Mouse (Mus musculus): ENCODE data around the gene Lrp2.
A peak's percentile ranks its signal among the peaks of the same experiment; 100 is the strongest.

The Lrp2 gene

GRCm38 (mm10) chr2:69500357-69500756, 85.5 kb downstream of the Lrp2 start:
- no peak for DNase-seq

- DNase-seq, result no peak
These were observed 92.7 kb downstream of the Lrp2 start for GRCm38 (mm10) chr2:69493130-69493529.

- DNase-seq, result no peak
These were observed 104.9 kb downstream of the Lrp2 start for GRCm38 (mm10) chr2:69480965-69481364.

GRCm38 (mm10) chr2:69479859-69480258, 106.0 kb downstream of the Lrp2 start:
- DNase-seq, result no peak

- DNase-seq, result no peak
These were observed 109.0 kb downstream of the Lrp2 start for GRCm38 (mm10) chr2:69476901-69477300.

GRCm38 (mm10) chr2:69475177-69475576, 110.7 kb downstream of the Lrp2 start:
- DNase-seq, result no peak

GRCm38 (mm10) chr2:69471837-69472236, 114.0 kb downstream of the Lrp2 start:
- no peak for DNase-seq

GRCm38 (mm10) chr2:69463609-69464008, 122.3 kb downstream of the Lrp2 start:
- DNase-seq, result no peak

GRCm38 (mm10) chr2:69459481-69459880, 126.4 kb downstream of the Lrp2 start:
- DNase-seq, result no peak

- DNase-seq, result no peak
These were observed 134.7 kb downstream of the Lrp2 start for GRCm38 (mm10) chr2:69451128-69451527.

- DNase-seq, result peak; percentile 58
These were observed 137.3 kb downstream of the Lrp2 start for GRCm38 (mm10) chr2:69448581-69448980.

- DNase-seq, result peak; percentile 53
These were observed 139.9 kb downstream of the Lrp2 start for GRCm38 (mm10) chr2:69445896-69446472.

- no peak for DNase-seq
These were observed 144.2 kb downstream of the Lrp2 start for GRCm38 (mm10) chr2:69441656-69442055.

GRCm38 (mm10) chr2:69428116-69428515, 157.7 kb downstream of the Lrp2 start:
- DNase-seq, result peak; percentile 79

- DNase-seq, result no peak
These were observed 158.7 kb downstream of the Lrp2 start for GRCm38 (mm10) chr2:69427141-69427540.

- DNase-seq, result no peak
These were observed 159.8 kb downstream of the Lrp2 start for GRCm38 (mm10) chr2:69426081-69426480.

GRCm38 (mm10) chr2:69424829-69425228, 161.0 kb downstream of the Lrp2 start:
- DNase-seq, result no peak

- DNase-seq, result no peak
These were observed 167.5 kb downstream of the Lrp2 start for GRCm38 (mm10) chr2:69418294-69418881.

GRCm38 (mm10) chr2:69415070-69415469, 170.8 kb downstream of the Lrp2 start:
- no peak for DNase-seq

- no peak for DNase-seq
These were observed 171.3 kb downstream of the Lrp2 start for GRCm38 (mm10) chr2:69414539-69414938.

- DNase-seq, result no peak
These were observed 180.2 kb downstream of the Lrp2 start for GRCm38 (mm10) chr2:69405692-69406091.

- DNase-seq, result no peak
These were observed 183.6 kb downstream of the Lrp2 start for GRCm38 (mm10) chr2:69402309-69402708.

- no peak for DNase-seq
These were observed 184.0 kb downstream of the Lrp2 start for GRCm38 (mm10) chr2:69401891-69402290.

- peak; percentile 28 for DNase-seq
These were observed 184.8 kb downstream of the Lrp2 start for GRCm38 (mm10) chr2:69400866-69401604.

Measured in kidney, adult 9 months (tissue).